Mouse (Mus musculus) intestine, postnatal 0 days (tissue): ENCODE results near the gene Wbp1. TPM values are rescaled to one million over a fixed set of nuclear protein-coding genes. Genes with fewer than 3 reads are reported as not detected.
A peak's percentile ranks its signal among the peaks of the same experiment; 100 is the strongest.

Source experiments
- ATAC-seq: fragments of 200-750 bp; cut with Nextera tagmentation; 2 replicates; pipeline ENCODE4 v1.8.0; 2017; ENCODE audit warnings: mild to moderate bottlenecking, moderate TSS enrichment, moderate library complexity
- H3K27ac ChIP-seq: fragments of 300-500 bp; sonication (generic); 2 replicates; pipeline ENCODE4 v1.5.1; 2014; ENCODE audit warnings: mild to moderate bottlenecking, low read depth, low read length, moderate library complexity
- H3K27me3 ChIP-seq: fragments of 300-500 bp; sonication (generic); replicated peaks from 2 replicates; pipeline ENCODE4 v1.6.1; 2014; ENCODE audit warnings: low read length, mixed read lengths; ENCODE audit not compliant: control insufficient read depth, insufficient read depth
- H3K36me3 ChIP-seq: fragments of 300-500 bp; sonication (generic); 2 replicates; pipeline ENCODE4 v1.6.1; 2014; ENCODE audit warnings: mild to moderate bottlenecking, moderate library complexity; ENCODE audit not compliant: control insufficient read depth, insufficient read depth
- H3K4me1 ChIP-seq: fragments of 300-500 bp; sonication (generic); replicated peaks from 2 replicates; pipeline ENCODE4 v1.6.1; 2014; ENCODE audit warnings: antibody characterized with exemption, low read length, mixed read lengths; ENCODE audit not compliant: control insufficient read depth, insufficient read depth
- H3K4me2 ChIP-seq: fragments of 300-500 bp; sonication (generic); replicated peaks from 2 replicates; pipeline ENCODE4 v1.6.1; 2014; ENCODE audit warnings: low read depth, mild to moderate bottlenecking, moderate library complexity
- H3K4me3 ChIP-seq: fragments of 300-500 bp; sonication (generic); 2 replicates; pipeline ENCODE4 v1.5.1; 2014; ENCODE audit warnings: low read depth, low read length
- H3K9ac ChIP-seq: fragments of 300-500 bp; sonication (generic); 2 replicates; pipeline ENCODE4 v1.6.1; 2014; ENCODE audit warnings: mild to moderate bottlenecking, low read depth, low read length
- H3K9me3 ChIP-seq: fragments of 300-500 bp; sonication (generic); 2 replicates; pipeline ENCODE4 v1.6.1; 2016; ENCODE audit warnings: mixed run types; ENCODE audit not compliant: control insufficient read depth
- CTCF ChIP-seq: sonication (generic); IDR thresholded peaks from 2 replicates; pipeline ENCODE4 v1.5.1; 2016; ENCODE audit warnings: low read depth, mild to moderate bottlenecking, control low read depth, antibody characterized with exemption, moderate library complexity
- WGBS: fragments of 180-500 bp; shearing (Covaris S2); extraction: QIAGEN DNeasy Blood & Tissue Kit; methylation state at CpG from one replicate; pipeline ENCODE4 v1.1.7; 2014; 5-methylcytosine and 5-hydroxymethylcytosine counted together
- polyA plus RNA-seq: library from polyadenylated mRNA; unstranded; fragments of >200 nt; fragmentation: Nextera tagmentation; extraction: Ambion mirVana; gene quantifications from 2 replicates; pipeline ENCODE4 v1.2.1, GENCODE M21; 2015

Wbp1 gene
- polyA plus RNA-seq, 1 experiment from 2014 or later = 72.7 TPM

- Histone ChIP-seq H3K4me1 (peaks cover 6% of the 10 kb centered on the region), H3K9me3 (no peaks in the 10 kb centered on the region), H3K4me2 (peak overlapping the region; percentile 88), H3K27me3 (0 out of 2 replicates have a peak, but pooled peaks cover under 1% of the 10 kb centered on the region), H3K9ac (no peak overlapping the region), H3K27ac (no peak overlapping the region), H3K4me3 (peak overlapping the region; percentile 47), H3K36me3 (peaks cover 19% of the 10 kb centered on the region)
- ATAC-seq = no peak
- no peak for TF ChIP-seq CTCF
- 9% methylated on average over 23 of the region's 23 CpGs for WGBS
Measured at GRCm38 (mm10) chr6:83155552-83156238, 34.3 kb upstream of the Wbp1 start.

GRCm38 (mm10) chr6:83153485-83153884 is 32.1 kb upstream of the Wbp1 start:
- TF ChIP-seq CTCF = no peak
- peak; percentile 49 for ATAC-seq
- Histone ChIP-seq H3K4me1 (peaks cover 6% of the 10 kb centered on the region), H3K4me3 (no peak overlapping the region), H3K27ac (no peak overlapping the region; the same call in 1 of the 2 replicates), H3K36me3 (peaks cover 40% of the 10 kb centered on the region), H3K4me2 (no peak overlapping the region), H3K9ac (0 out of 2 replicates have a peak overlapping the region, but pooled peaks have one; percentile 1), H3K27me3 (no peaks in the 10 kb centered on the region), H3K9me3 (no peaks in the 10 kb centered on the region)
- WGBS = 64% methylated on average over 5 of the region's 5 CpGs

DNA sequence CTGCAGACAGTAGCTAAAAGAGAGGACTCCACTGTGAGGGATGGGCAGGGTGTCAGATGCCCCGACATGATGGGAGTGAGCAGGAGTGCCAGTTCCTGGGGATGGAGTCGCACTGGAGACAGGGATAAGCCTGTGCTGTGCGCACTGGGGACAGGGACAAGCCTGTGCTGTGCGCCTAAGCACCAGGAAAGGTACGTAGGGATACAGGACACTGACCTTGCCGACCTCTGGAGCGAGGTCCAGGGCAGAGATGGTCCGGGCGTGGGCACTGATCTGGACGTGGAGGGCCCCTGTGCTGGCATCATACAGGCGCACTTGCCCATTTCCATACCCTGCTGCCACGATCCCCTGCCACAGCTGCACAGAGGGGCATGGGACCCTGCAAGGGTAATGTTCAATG is 31.7 kb upstream of the Wbp1 start:
- no peaks in the 10 kb centered on the region for H3K9me3 ChIP-seq
- H3K4me1 ChIP-seq = peaks cover 6% of the 10 kb centered on the region
- no peaks in the 10 kb centered on the region for H3K27me3 ChIP-seq
- no peak overlapping the region; the same call in 1 of the 2 replicates for H3K27ac ChIP-seq
- no peak overlapping the region for H3K4me2 ChIP-seq
- H3K36me3 ChIP-seq = peaks cover 44% of the 10 kb centered on the region
- H3K4me3 ChIP-seq = no peak overlapping the region
- no peak for ATAC-seq
- H3K9ac ChIP-seq = no peak overlapping the region
- 80% methylated on average over 12 of the region's 12 CpGs for WGBS
- no peak for TF ChIP-seq CTCF

GRCm38 (mm10) chr6:83151721-83152120 is 30.4 kb upstream of the Wbp1 start:
- Histone ChIP-seq H3K9ac (no peak overlapping the region), H3K27me3 (no peaks in the 10 kb centered on the region), H3K36me3 (peaks cover 56% of the 10 kb centered on the region), H3K4me2 (no peak overlapping the region), H3K27ac (no peak overlapping the region), H3K4me1 (peaks cover 6% of the 10 kb centered on the region), H3K4me3 (no peak overlapping the region), H3K9me3 (no peaks in the 10 kb centered on the region)
- no peak for TF ChIP-seq CTCF
- ATAC-seq = no peak
- WGBS = 60% methylated on average over 8 of the region's 8 CpGs

DNA sequence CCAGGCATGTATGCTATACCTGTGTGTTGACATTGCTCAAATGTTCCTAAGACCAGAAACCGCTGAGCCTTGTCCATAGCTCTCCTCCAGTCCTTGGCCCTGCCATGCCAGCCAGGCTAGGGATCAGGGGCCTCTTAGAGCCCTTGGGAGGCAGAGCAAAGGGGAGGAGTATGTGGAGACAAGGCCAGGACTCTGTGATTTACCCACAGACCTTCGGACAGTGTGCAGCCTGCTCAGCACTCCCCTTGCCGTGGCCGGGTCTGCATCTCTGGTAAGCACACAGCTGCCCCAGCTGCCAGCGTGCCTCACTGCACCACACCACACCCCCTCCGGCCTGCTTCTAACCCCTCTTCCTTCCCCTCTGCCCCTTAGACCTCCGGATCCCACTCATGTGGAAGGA is 25.9 kb upstream of the Wbp1 start:
- Histone ChIP-seq H3K9ac (no peak overlapping the region), H3K4me3 (no peak overlapping the region), H3K9me3 (no peaks in the 10 kb centered on the region), H3K4me1 (peaks cover 2% of the 10 kb centered on the region; the same call in 1 of the 2 replicates), H3K27ac (no peak overlapping the region), H3K36me3 (peaks cover 57% of the 10 kb centered on the region), H3K4me2 (no peak overlapping the region), H3K27me3 (no peaks in the 10 kb centered on the region)
- 55% methylated on average over 7 of the region's 7 CpGs for WGBS
- no peak for TF ChIP-seq CTCF
- ATAC-seq = no peak

DNA sequence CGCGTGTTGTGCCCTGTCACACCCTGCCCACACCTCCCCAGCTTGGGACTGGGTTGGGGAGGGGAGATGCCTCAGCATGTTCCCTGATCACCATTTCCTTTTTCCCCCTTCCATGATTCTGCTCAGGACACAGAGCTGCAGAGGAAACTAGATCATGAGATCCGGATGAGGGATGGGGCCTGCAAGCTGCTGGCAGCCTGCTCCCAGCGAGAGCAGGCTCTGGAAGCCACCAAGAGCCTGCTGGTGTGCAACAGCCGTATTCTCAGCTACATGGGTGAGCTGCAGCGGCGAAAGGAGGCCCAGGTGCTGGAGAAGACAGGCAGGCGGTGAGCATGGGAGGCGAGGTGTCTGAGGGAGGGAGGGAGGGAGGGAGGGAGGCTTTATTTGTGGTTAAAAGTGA is 24.4 kb upstream of the Wbp1 start:
- Histone ChIP-seq H3K9me3 (no peaks in the 10 kb centered on the region), H3K27ac (no peak overlapping the region), H3K9ac (no peak overlapping the region), H3K27me3 (no peaks in the 10 kb centered on the region), H3K4me1 (peaks cover 6% of the 10 kb centered on the region; the same call in 1 of the 2 replicates), H3K36me3 (peaks cover 42% of the 10 kb centered on the region), H3K4me3 (no peak overlapping the region), H3K4me2 (no peak overlapping the region)
- 79% methylated on average over 9 of the region's 9 CpGs for WGBS
- TF ChIP-seq CTCF = no peak
- no peak for ATAC-seq
